Mouse (Mus musculus): Measurements from ENCODE around the gene Ldlrad1. TPM values are rescaled to one million over a fixed set of nuclear protein-coding genes. Genes with fewer than 3 reads are reported as not detected.

Gene Ldlrad1
- polyA plus RNA-seq, 1 experiment from 2014 or later = not detected

Other genes starting within 250 kb of the Ldlrad1 start
- 98.4 and 103 TPM in 2 replicates for gene Mrpl37, start 142.3 kb upstream of the Ldlrad1 start, polyA plus RNA-seq (2014; fragmentation: Nextera tagmentation; extraction: Ambion mirVana)
- 1.7 and 5.1 TPM in 2 replicates for gene Cyb5rl, start 142.2 kb upstream of the Ldlrad1 start, polyA plus RNA-seq (2014; fragmentation: Nextera tagmentation; extraction: Ambion mirVana)
- gene Cdcp2, start 112.3 kb upstream of the Ldlrad1 start, polyA plus RNA-seq (2014; fragmentation: Nextera tagmentation; extraction: Ambion mirVana) = not detected in 2 replicates
- 330 and 352 TPM in 2 replicates for gene Tmem59, start 30.8 kb upstream of the Ldlrad1 start, polyA plus RNA-seq (2014; fragmentation: Nextera tagmentation; extraction: Ambion mirVana)
- 11.4 and 16.8 TPM in 2 replicates for gene Tceanc2, start 30.1 kb upstream of the Ldlrad1 start, polyA plus RNA-seq (2014; fragmentation: Nextera tagmentation; extraction: Ambion mirVana)
- gene Lrrc42, start 44.4 kb downstream of the Ldlrad1 start, polyA plus RNA-seq (2014; fragmentation: Nextera tagmentation; extraction: Ambion mirVana) = 46.3 and 52.0 TPM in 2 replicates
- 32.9 and 40.6 TPM in 2 replicates for gene Hspb11, start 44.4 kb downstream of the Ldlrad1 start, polyA plus RNA-seq (2014; fragmentation: Nextera tagmentation; extraction: Ambion mirVana)
- not detected in 2 replicates for gene Dio1, start 98.0 kb downstream of the Ldlrad1 start, polyA plus RNA-seq (2014; fragmentation: Nextera tagmentation; extraction: Ambion mirVana)
- gene Yipf1, start 105.2 kb downstream of the Ldlrad1 start, polyA plus RNA-seq (2014; fragmentation: Nextera tagmentation; extraction: Ambion mirVana) = 43.4 and 49.7 TPM in 2 replicates
- 24.2 and 27.8 TPM in 2 replicates for gene Ndc1, start 158.6 kb downstream of the Ldlrad1 start, polyA plus RNA-seq (2014; fragmentation: Nextera tagmentation; extraction: Ambion mirVana)
- gene Glis1, start 225.4 kb downstream of the Ldlrad1 start, polyA plus RNA-seq (2014; fragmentation: Nextera tagmentation; extraction: Ambion mirVana) = 0.31 TPM in 1 of 2 replicates, not detected in the other

Measured in heart, embryonic 14.5 days (tissue).